Mouse (Mus musculus) common myeloid progenitor, adult 5-6 weeks (primary cell): ENCODE data around the gene Anapc4. TPM values are rescaled to one million over a fixed set of nuclear protein-coding genes. Genes with fewer than 3 reads are reported as not detected.

Experiments used
- total RNA-seq: library from RNA; stranded (forward); fragments of 200-1000, 187-1606 nt; gene quantifications from 2 replicates; pipeline ENCODE4 v1.2.3, GENCODE M21; 2017

Gene Anapc4
- total RNA-seq, 1 experiment from 2014 or later = 58.1 TPM

Other genes starting within 250 kb of the Anapc4 start
- gene Sepsecs, start 164.3 kb upstream of the Anapc4 start, total RNA-seq = 16.1 and 18.9 TPM in 2 replicates
- 19.6 and 23.7 TPM in 2 replicates for gene Pi4k2b, start 92.4 kb upstream of the Anapc4 start, total RNA-seq
- gene Zcchc4, start 58.6 kb upstream of the Anapc4 start, total RNA-seq = 18.5 and 19.2 TPM in 2 replicates
- gene Slc34a2, start 204.1 kb downstream of the Anapc4 start, total RNA-seq = not detected in 2 replicates